Mouse (Mus musculus): ENCODE measurements at regions not wholly inside any gene's neighbourhood (a gene's known extent, or its start where the extent isn't known, plus 50 kb on each side); places are given as distances from the start of the nearest gene placed in this dataset.
A peak's percentile ranks its signal among the peaks of the same experiment; 100 is the strongest.

DNA sequence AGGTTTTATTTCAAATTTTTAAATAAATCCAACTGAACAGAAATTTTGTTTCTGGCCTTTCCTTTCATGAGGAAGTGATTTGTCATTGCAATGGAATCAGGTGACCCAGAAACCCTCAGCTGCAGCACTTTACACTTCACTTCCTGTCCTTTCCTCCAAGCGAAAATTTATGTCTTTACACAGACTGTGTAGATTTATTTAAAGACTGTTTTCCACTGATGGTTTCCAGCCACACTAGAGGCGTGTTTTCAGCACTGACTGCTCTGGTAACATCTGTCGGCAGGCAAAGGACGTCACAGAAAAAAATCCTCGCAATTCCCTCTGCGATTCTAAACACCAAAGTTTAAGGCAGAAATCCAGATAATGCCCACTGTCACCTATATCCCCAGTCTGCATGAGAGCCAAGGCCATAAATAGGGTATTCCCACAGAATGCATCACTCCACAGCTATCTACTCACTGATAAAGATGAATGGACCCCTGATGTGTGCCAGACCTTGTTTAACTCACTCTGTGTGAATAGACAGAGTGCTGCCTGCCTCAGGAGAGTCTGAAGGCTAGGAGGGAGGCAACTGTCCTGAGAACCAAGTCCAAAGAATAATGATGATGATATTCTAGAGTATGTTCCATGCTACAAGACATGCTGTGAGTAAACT, 247.9 kb downstream of the 4930544G11Rik start:
- H3K27me3 ChIP-seq (replicated peaks; ENCODE audit: control insufficient read depth, insufficient read depth, low read length): no peaks in the 10 kb centered on the region; the same call in 1 of the 2 replicates
- no peak overlapping the region for H3K27ac ChIP-seq (ENCODE audit: low read depth, low read length)
- 87% methylated on average over 6 of the region's 6 CpGs for WGBS
- no peaks in the 10 kb centered on the region for H3K4me1 ChIP-seq (ENCODE audit: control insufficient read depth, insufficient read depth, low read length)
- no peaks in the 10 kb centered on the region for H3K36me3 ChIP-seq (ENCODE audit: control insufficient read depth, insufficient read depth, low read length)
- H3K4me2 ChIP-seq (ENCODE audit: low read length): no peak overlapping the region
- no peak for DNase-seq (ENCODE audit: low spot score)
- H3K9ac ChIP-seq (ENCODE audit: low read length): no peak overlapping the region
- H3K9me3 ChIP-seq (replicated peaks; ENCODE audit: control insufficient read depth, low read length): no peaks in the 10 kb centered on the region
- H3K4me3 ChIP-seq (ENCODE audit: low read depth, low read length): no peak overlapping the region
- ATAC-seq: no peak

DNA sequence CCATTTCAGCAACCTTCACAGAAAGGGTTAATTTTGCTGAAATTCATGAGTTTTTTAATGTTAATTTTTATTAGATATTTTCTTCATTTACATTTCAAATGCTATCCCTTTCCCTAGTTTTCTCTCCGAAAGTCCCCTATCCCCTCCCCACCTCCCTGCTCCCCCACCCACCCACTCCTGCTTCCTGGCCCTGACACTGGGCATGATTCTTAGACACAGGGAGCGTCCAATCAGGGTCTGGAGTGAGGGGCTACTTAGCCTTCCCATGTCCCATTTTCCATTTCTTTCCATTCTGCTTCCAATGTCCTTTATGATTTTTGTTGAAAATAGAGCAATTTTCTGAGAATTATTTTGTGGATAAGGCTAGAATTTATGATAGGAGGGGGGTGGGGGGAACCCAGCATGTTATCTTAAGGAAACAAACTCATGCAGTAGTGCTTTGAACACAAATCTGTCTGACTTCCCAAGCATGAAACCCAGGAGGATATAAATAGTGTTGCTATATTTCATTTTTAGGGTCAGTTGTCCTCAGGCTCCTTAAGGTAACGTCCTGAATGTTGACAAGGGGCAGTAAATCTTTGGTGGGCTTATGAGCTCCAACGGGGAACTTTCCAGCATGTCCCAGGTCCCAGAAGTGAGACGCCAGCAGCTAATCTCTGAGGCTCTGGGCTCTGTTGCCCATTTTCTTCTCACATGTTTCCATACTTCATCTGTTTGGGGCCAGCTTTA, 254.0 kb downstream of the 4930544G11Rik start:
- Histone ChIP-seq H3K9ac (ENCODE audit: low read length) (no peak overlapping the region), H3K4me3 (ENCODE audit: low read depth, low read length) (no peak overlapping the region), H3K4me1 (ENCODE audit: control insufficient read depth, insufficient read depth, low read length) (no peaks in the 10 kb centered on the region), H3K27ac (ENCODE audit: low read depth, low read length) (no peak overlapping the region), H3K27me3 (replicated peaks; ENCODE audit: control insufficient read depth, insufficient read depth, low read length) (no peaks in the 10 kb centered on the region), H3K4me2 (ENCODE audit: low read length) (no peak overlapping the region), H3K36me3 (ENCODE audit: control insufficient read depth, insufficient read depth, low read length) (no peaks in the 10 kb centered on the region), H3K9me3 (replicated peaks; ENCODE audit: control insufficient read depth, low read length) (no peaks in the 10 kb centered on the region)
- WGBS: 89% methylated on average over 5 of the region's 5 CpGs
- DNase-seq (ENCODE audit: low spot score) (no peak), ATAC-seq (no peak)

DNA sequence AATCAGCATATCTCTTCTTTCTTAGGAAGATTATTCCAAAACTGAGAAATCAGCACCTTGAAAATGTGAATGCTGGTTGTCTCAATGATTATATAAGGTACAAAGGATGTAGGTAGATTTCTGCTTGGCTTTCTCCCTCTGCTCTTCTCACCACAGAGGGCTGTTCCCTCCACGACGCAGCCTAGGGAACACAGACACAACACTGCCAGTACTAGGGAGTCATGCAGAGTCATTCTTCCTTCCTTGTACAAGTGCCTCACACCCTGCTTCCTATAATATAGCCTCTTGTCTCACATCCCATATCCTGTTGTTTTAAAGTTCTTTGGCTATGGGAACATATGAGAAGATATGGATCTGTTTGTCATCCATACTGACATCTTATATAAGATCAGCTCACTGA, 265.1 kb downstream of the 4930544G11Rik start:
- Histone ChIP-seq H3K27ac (ENCODE audit: low read depth, low read length) (no peak overlapping the region), H3K4me1 (ENCODE audit: control insufficient read depth, insufficient read depth, low read length) (no peaks in the 10 kb centered on the region), H3K9me3 (replicated peaks; ENCODE audit: control insufficient read depth, low read length) (no peaks in the 10 kb centered on the region), H3K27me3 (replicated peaks; ENCODE audit: control insufficient read depth, insufficient read depth, low read length) (no peaks in the 10 kb centered on the region), H3K36me3 (ENCODE audit: control insufficient read depth, insufficient read depth, low read length) (no peaks in the 10 kb centered on the region), H3K4me3 (ENCODE audit: low read depth, low read length) (no peak overlapping the region), H3K9ac (ENCODE audit: low read length) (no peak overlapping the region), H3K4me2 (ENCODE audit: low read length) (no peak overlapping the region)
- DNase-seq (ENCODE audit: low spot score) (no peak), ATAC-seq (no peak)
- WGBS: 43% methylated on average over 2 of the region's 2 CpGs

DNA sequence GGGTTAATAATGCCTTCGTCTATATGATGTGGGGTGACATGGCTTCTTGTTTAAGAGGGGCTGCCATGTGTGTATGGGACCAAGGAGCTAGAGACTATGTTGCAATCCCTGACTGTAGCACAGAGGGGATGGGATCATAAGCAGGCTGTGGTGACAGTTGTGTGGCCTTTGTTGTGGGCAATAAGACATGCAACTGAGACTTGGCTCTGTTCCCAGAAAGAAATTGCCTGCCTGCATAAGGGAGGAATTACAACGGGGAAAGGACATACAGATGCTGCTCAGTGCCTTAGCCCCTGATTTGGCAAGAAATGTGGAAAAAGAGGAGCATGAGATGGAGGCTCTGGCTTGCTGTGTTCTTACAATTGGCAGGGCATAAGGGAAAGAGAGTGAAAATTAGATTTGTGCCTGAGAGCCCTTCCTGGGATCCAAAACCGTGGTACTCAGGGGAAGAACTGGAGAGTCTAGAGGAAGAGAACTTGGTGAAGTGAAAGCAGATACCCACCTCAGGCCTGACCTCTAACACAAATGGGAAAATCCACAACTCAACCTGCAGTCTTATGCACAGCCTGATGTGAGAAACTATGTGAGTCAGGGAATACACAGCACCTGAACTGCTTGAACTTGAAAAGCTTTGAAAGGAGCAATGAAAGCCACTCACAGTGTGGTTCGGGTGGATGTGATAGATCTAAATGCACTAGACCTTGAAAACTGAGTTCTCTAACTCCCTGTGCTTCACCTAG, 271.9 kb downstream of the 4930544G11Rik start:
- H3K9me3 ChIP-seq (replicated peaks; ENCODE audit: control insufficient read depth, low read length): no peaks in the 10 kb centered on the region
- no peaks in the 10 kb centered on the region for H3K27me3 ChIP-seq (replicated peaks; ENCODE audit: control insufficient read depth, insufficient read depth, low read length)
- peak; percentile 88 for DNase-seq (ENCODE audit: low spot score)
- no peaks in the 10 kb centered on the region for H3K36me3 ChIP-seq (ENCODE audit: control insufficient read depth, insufficient read depth, low read length)
- ATAC-seq: peak; percentile 91
- WGBS: 42% methylated on average over 4 of the region's 4 CpGs
- H3K4me2 ChIP-seq (ENCODE audit: low read length): no peak overlapping the region
- no peak overlapping the region for H3K4me3 ChIP-seq (ENCODE audit: low read depth, low read length)
- no peak overlapping the region for H3K9ac ChIP-seq (ENCODE audit: low read length)
- H3K4me1 ChIP-seq (ENCODE audit: control insufficient read depth, insufficient read depth, low read length): peaks cover 3% of the 10 kb centered on the region; the same call in 1 of the 2 replicates
- no peak overlapping the region for H3K27ac ChIP-seq (ENCODE audit: low read depth, low read length)

DNA sequence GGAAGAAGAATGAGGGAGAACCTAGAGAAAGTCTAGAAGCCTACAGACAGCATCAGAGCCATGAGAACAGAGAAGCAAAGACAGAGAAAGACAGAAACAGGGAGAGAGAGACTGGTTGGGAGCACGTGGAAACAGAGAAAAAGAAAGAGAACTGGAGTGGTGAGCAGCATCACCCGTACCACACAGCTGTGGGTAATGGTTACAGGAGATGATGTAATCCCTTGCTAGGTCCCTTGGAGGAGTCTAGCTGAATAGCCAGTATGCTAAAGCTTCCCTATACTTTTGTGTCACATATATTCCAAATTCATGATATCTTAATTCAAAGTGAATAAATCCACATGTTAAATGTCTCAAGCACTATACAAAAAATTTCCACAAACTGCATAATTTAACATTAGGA, 284.0 kb downstream of the 4930544G11Rik start:
- ATAC-seq (no peak), DNase-seq (ENCODE audit: low spot score) (no peak)
- no peaks in the 10 kb centered on the region for H3K4me1 ChIP-seq (ENCODE audit: control insufficient read depth, insufficient read depth, low read length)

DNA sequence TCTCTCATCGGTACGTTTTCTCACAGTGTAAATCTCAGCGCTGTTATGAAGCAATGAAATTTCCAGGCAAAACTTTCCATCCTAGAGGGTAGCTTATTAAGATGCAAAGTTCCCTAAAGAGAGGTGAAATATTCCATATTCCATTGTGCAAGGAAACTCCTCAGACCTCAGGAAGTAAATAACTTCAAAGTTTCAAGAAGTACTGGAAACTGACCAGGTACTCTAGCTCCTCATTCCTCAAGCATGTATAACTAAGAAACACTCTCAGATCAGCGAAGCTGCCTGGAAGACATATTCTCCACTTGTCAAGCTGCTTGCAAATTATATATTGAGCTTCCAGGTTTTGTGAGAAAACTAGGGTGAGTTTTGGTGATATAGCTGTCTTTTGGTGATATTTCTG, 279.8 kb upstream of the Mad2l1 start:
- no peaks in the 10 kb centered on the region for H3K27me3 ChIP-seq (replicated peaks; ENCODE audit: control insufficient read depth, insufficient read depth, low read length)
- DNase-seq (ENCODE audit: low spot score) (no peak), ATAC-seq (no peak)
- H3K9me3 ChIP-seq (replicated peaks; ENCODE audit: control insufficient read depth, low read length): no peaks in the 10 kb centered on the region
- H3K27ac ChIP-seq (ENCODE audit: low read depth, low read length): no peak overlapping the region
- H3K9ac ChIP-seq (ENCODE audit: low read length): no peak overlapping the region
- 89% methylated on average over 4 of the region's 4 CpGs for WGBS
- H3K4me3 ChIP-seq (ENCODE audit: low read depth, low read length): no peak overlapping the region
- no peaks in the 10 kb centered on the region for H3K4me1 ChIP-seq (ENCODE audit: control insufficient read depth, insufficient read depth, low read length)
- no peak overlapping the region for H3K4me2 ChIP-seq (ENCODE audit: low read length)
- H3K36me3 ChIP-seq (ENCODE audit: control insufficient read depth, insufficient read depth, low read length): no peaks in the 10 kb centered on the region

More for the DNA sequence above, 284.0 kb downstream of the 4930544G11Rik start:
- Histone ChIP-seq H3K27me3 (replicated peaks; ENCODE audit: control insufficient read depth, insufficient read depth, low read length) (no peaks in the 10 kb centered on the region), H3K27ac (ENCODE audit: low read depth, low read length) (no peak overlapping the region), H3K9ac (ENCODE audit: low read length) (no peak overlapping the region), H3K4me2 (ENCODE audit: low read length) (no peak overlapping the region), H3K9me3 (replicated peaks; ENCODE audit: control insufficient read depth, low read length) (no peaks in the 10 kb centered on the region), H3K36me3 (ENCODE audit: control insufficient read depth, insufficient read depth, low read length) (no peaks in the 10 kb centered on the region), H3K4me3 (ENCODE audit: low read depth, low read length) (no peak overlapping the region)
- WGBS: 76% methylated on average over 2 of the region's 2 CpGs

DNA sequence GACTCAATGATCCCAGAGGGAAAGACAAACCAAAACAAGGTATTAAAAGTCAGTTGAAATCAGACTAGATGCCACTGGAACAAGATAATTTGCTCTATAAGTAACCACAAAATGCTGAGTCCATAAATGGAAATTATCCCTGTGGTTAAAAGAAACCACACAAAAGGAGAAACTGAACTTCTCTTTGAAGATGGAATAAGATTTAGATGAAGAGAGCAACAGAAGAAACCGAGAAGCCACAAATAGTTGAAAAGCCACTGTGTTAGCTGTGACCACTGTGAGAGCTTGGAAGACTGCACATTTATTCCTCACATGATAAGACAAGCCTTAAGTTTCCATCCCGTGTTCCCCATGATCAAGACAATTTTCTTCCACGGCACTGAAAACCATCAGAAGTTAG, 271.8 kb upstream of the Mad2l1 start:
- 78% methylated on average over 3 of the region's 3 CpGs for WGBS
- Histone ChIP-seq H3K4me1 (ENCODE audit: control insufficient read depth, insufficient read depth, low read length) (no peaks in the 10 kb centered on the region), H3K36me3 (ENCODE audit: control insufficient read depth, insufficient read depth, low read length) (no peaks in the 10 kb centered on the region), H3K27me3 (replicated peaks; ENCODE audit: control insufficient read depth, insufficient read depth, low read length) (no peaks in the 10 kb centered on the region), H3K9me3 (replicated peaks; ENCODE audit: control insufficient read depth, low read length) (no peaks in the 10 kb centered on the region), H3K9ac (ENCODE audit: low read length) (no peak overlapping the region), H3K27ac (ENCODE audit: low read depth, low read length) (no peak overlapping the region), H3K4me3 (ENCODE audit: low read depth, low read length) (no peak overlapping the region), H3K4me2 (ENCODE audit: low read length) (no peak overlapping the region)
- ATAC-seq (no peak), DNase-seq (ENCODE audit: low spot score) (no peak)

DNA sequence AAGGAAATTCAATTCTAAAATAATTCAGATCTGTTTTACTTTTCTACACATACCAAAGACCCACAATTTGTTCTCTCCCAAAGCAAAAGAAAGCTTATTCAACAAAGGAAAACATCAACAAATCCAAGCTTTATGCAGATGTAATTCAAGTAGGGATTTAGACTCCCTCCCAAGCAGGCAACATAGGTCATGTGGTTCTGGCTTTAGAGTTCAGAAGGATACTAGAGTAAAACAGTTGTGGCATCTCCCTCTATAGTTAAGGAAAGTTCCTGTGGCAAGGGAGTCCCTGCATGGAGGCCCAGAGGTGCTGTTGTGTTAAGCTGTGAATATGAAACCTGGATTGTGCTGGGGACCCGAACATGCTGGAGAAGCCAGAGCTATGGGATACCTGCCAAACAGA, 271.3 kb upstream of the Mad2l1 start:
- Histone ChIP-seq H3K4me3 (ENCODE audit: low read depth, low read length) (no peak overlapping the region), H3K27ac (ENCODE audit: low read depth, low read length) (no peak overlapping the region), H3K36me3 (ENCODE audit: control insufficient read depth, insufficient read depth, low read length) (no peaks in the 10 kb centered on the region), H3K9ac (ENCODE audit: low read length) (no peak overlapping the region), H3K27me3 (replicated peaks; ENCODE audit: control insufficient read depth, insufficient read depth, low read length) (no peaks in the 10 kb centered on the region), H3K9me3 (replicated peaks; ENCODE audit: control insufficient read depth, low read length) (no peaks in the 10 kb centered on the region), H3K4me2 (ENCODE audit: low read length) (no peak overlapping the region), H3K4me1 (ENCODE audit: control insufficient read depth, insufficient read depth, low read length) (no peaks in the 10 kb centered on the region)
- no peak for DNase-seq (ENCODE audit: low spot score)
- 83% methylated on average over 1 of the region's 1 CpGs for WGBS
- no peak for ATAC-seq

DNA sequence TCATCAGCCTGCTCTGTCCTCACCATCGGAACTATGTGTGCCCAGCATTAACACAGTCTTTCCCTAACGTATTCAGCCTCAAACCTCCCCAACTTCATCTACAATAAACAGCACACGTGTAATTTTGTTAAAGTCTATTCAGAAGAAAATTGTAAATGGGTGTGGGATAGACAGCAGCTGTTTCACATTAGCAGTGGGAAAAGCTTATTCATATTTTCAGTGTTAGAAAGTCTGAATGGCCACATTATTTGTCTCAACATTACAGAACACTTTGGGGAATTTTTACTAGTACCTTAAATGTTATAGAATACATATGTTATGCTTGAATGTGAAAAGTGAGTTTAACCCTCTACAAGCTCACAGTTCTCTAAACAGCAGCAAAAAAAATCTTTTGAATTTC, 266.8 kb upstream of the Mad2l1 start:
- no peak for ATAC-seq
- Histone ChIP-seq H3K4me3 (ENCODE audit: low read depth, low read length) (no peak overlapping the region), H3K27me3 (replicated peaks; ENCODE audit: control insufficient read depth, insufficient read depth, low read length) (no peaks in the 10 kb centered on the region), H3K4me1 (ENCODE audit: control insufficient read depth, insufficient read depth, low read length) (no peaks in the 10 kb centered on the region), H3K9me3 (replicated peaks; ENCODE audit: control insufficient read depth, low read length) (no peaks in the 10 kb centered on the region), H3K36me3 (ENCODE audit: control insufficient read depth, insufficient read depth, low read length) (no peaks in the 10 kb centered on the region), H3K4me2 (ENCODE audit: low read length) (no peak overlapping the region), H3K27ac (ENCODE audit: low read depth, low read length) (no peak overlapping the region), H3K9ac (ENCODE audit: low read length) (no peak overlapping the region)
- DNase-seq (ENCODE audit: low spot score): no peak
- WGBS: 65% methylated on average over 3 of the region's 3 CpGs

All from forebrain, embryonic 14.5 days (tissue).